Mouse (Mus musculus): ENCODE data around the gene Gm37240. TPM values are rescaled to one million over a fixed set of nuclear protein-coding genes. Genes with fewer than 3 reads are reported as not detected.

The Gm37240 gene
- polyA plus RNA-seq, 1 experiment from 2014 or later, result 1.1 TPM

GRCm38 (mm10) chr3:84681699-84682098 is 1205.6 kb downstream of the Gm37240 start:
- no peaks in the 10 kb centered on the region for H3K4me1 ChIP-seq
- H3K4me2 ChIP-seq (replicated peaks), result no peak overlapping the region
- H3K9ac ChIP-seq, result no peak overlapping the region
- WGBS, result 90% methylated on average over 8 of the region's 8 CpGs
- no peak overlapping the region for H3K4me3 ChIP-seq
- no peak for ATAC-seq (ENCODE audit: low FRiP score, low read depth)
- H3K27me3 ChIP-seq (replicated peaks), result no peaks in the 10 kb centered on the region
- no peak overlapping the region for H3K27ac ChIP-seq
- H3K9me3 ChIP-seq, result no peaks in the 10 kb centered on the region
- no peaks in the 10 kb centered on the region for H3K36me3 ChIP-seq

- Histone ChIP-seq H3K4me2 (replicated peaks) (no peak overlapping the region), H3K9me3 (no peaks in the 10 kb centered on the region), H3K9ac (no peak overlapping the region), H3K27me3 (replicated peaks) (no peaks in the 10 kb centered on the region), H3K4me3 (no peak overlapping the region), H3K27ac (no peak overlapping the region), H3K4me1 (no peaks in the 10 kb centered on the region), H3K36me3 (no peaks in the 10 kb centered on the region)
- no peak for ATAC-seq (ENCODE audit: low FRiP score, low read depth)
- WGBS, result 88% methylated on average over 7 of the region's 7 CpGs
Observed at GRCm38 (mm10) chr3:84680062-84680461, 1207.3 kb downstream of the Gm37240 start.

- no peak overlapping the region for H3K27ac ChIP-seq
- ATAC-seq (ENCODE audit: low FRiP score, low read depth), result no peak
- no peaks in the 10 kb centered on the region for H3K4me1 ChIP-seq
- no peaks in the 10 kb centered on the region for H3K9me3 ChIP-seq
- H3K4me3 ChIP-seq, result no peak overlapping the region
- H3K27me3 ChIP-seq (replicated peaks), result no peaks in the 10 kb centered on the region
- no peak overlapping the region for H3K4me2 ChIP-seq (replicated peaks)
- WGBS, result 96% methylated on average over 8 of the region's 8 CpGs
- H3K36me3 ChIP-seq, result no peaks in the 10 kb centered on the region
- H3K9ac ChIP-seq, result no peak overlapping the region
Observed at GRCm38 (mm10) chr3:84679542-84679941, 1207.8 kb downstream of the Gm37240 start.

- no peak for ATAC-seq (ENCODE audit: low FRiP score, low read depth)
- 84% methylated on average over 5 of the region's 5 CpGs for WGBS
- no peak overlapping the region for H3K27ac ChIP-seq
Observed at GRCm38 (mm10) chr3:84678891-84679290, 1208.4 kb downstream of the Gm37240 start.

GRCm38 (mm10) chr3:84675710-84676109 is 1211.6 kb downstream of the Gm37240 start:
- H3K4me3 ChIP-seq, result no peak overlapping the region
- 83% methylated on average over 5 of the region's 5 CpGs for WGBS
- no peak for ATAC-seq (ENCODE audit: low FRiP score, low read depth)

More at GRCm38 (mm10) chr3:84678891-84679290, 1208.4 kb downstream of the Gm37240 start:
- H3K4me1 ChIP-seq, result no peaks in the 10 kb centered on the region
- no peaks in the 10 kb centered on the region for H3K36me3 ChIP-seq
- no peak overlapping the region for H3K4me3 ChIP-seq
- H3K9me3 ChIP-seq, result no peaks in the 10 kb centered on the region
- no peak overlapping the region for H3K4me2 ChIP-seq (replicated peaks)
- no peaks in the 10 kb centered on the region for H3K27me3 ChIP-seq (replicated peaks)
- no peak overlapping the region for H3K9ac ChIP-seq

GRCm38 (mm10) chr3:84673552-84673951 is 1213.8 kb downstream of the Gm37240 start:
- WGBS, result 94% methylated on average over 6 of the region's 6 CpGs
- no peak for ATAC-seq (ENCODE audit: low FRiP score, low read depth)

More at GRCm38 (mm10) chr3:84675710-84676109, 1211.6 kb downstream of the Gm37240 start:
- Histone ChIP-seq H3K4me2 (replicated peaks) (no peak overlapping the region), H3K36me3 (no peaks in the 10 kb centered on the region), H3K27me3 (replicated peaks) (no peaks in the 10 kb centered on the region), H3K9me3 (no peaks in the 10 kb centered on the region), H3K9ac (no peak overlapping the region), H3K27ac (no peak overlapping the region), H3K4me1 (no peaks in the 10 kb centered on the region)

GRCm38 (mm10) chr3:84672136-84672535 is 1215.2 kb downstream of the Gm37240 start:
- no peak overlapping the region for H3K4me2 ChIP-seq (replicated peaks)
- no peaks in the 10 kb centered on the region for H3K36me3 ChIP-seq
- H3K27me3 ChIP-seq (replicated peaks), result 0 out of 2 replicates have a peak, but pooled peaks cover 4% of the 10 kb centered on the region
- H3K4me3 ChIP-seq, result no peak overlapping the region
- no peak overlapping the region for H3K9ac ChIP-seq
- ATAC-seq (ENCODE audit: low FRiP score, low read depth), result no peak
- H3K4me1 ChIP-seq, result no peaks in the 10 kb centered on the region
- 94% methylated on average over 12 of the region's 12 CpGs for WGBS
- no peaks in the 10 kb centered on the region for H3K9me3 ChIP-seq
- no peak overlapping the region for H3K27ac ChIP-seq

More at GRCm38 (mm10) chr3:84673552-84673951, 1213.8 kb downstream of the Gm37240 start:
- H3K27me3 ChIP-seq (replicated peaks), result no peaks in the 10 kb centered on the region
- H3K4me2 ChIP-seq (replicated peaks), result no peak overlapping the region
- no peak overlapping the region for H3K4me3 ChIP-seq
- H3K27ac ChIP-seq, result no peak overlapping the region
- H3K9ac ChIP-seq, result no peak overlapping the region
- H3K36me3 ChIP-seq, result no peaks in the 10 kb centered on the region
- no peaks in the 10 kb centered on the region for H3K4me1 ChIP-seq
- H3K9me3 ChIP-seq, result no peaks in the 10 kb centered on the region

- no peak for ATAC-seq (ENCODE audit: low FRiP score, low read depth)
- Histone ChIP-seq H3K4me1 (peaks cover 10% of the 10 kb centered on the region), H3K27me3 (replicated peaks) (peaks cover 19% of the 10 kb centered on the region), H3K9me3 (no peaks in the 10 kb centered on the region), H3K4me2 (replicated peaks) (no peak overlapping the region), H3K36me3 (no peaks in the 10 kb centered on the region), H3K27ac (no peak overlapping the region), H3K4me3 (no peak overlapping the region), H3K9ac (no peak overlapping the region)
- 83% methylated on average over 3 of the region's 3 CpGs for WGBS
Observed at GRCm38 (mm10) chr3:84668957-84669356, 1218.4 kb downstream of the Gm37240 start.

- Histone ChIP-seq H3K36me3 (no peaks in the 10 kb centered on the region), H3K27me3 (replicated peaks) (peaks cover 21% of the 10 kb centered on the region), H3K9ac (no peak overlapping the region), H3K4me3 (peak overlapping the region; percentile 14; the same call in 1 of the 2 replicates), H3K4me2 (replicated peaks) (peak overlapping the region; percentile 58), H3K27ac (no peak overlapping the region), H3K9me3 (no peaks in the 10 kb centered on the region), H3K4me1 (peaks cover 10% of the 10 kb centered on the region)
- WGBS, result 3% methylated on average over 21 of the region's 21 CpGs
- ATAC-seq (ENCODE audit: low FRiP score, low read depth), result peak; percentile 41; the same call in 1 of the 2 replicates
Observed at GRCm38 (mm10) chr3:84665255-84666073, 1221.9 kb downstream of the Gm37240 start.

- Histone ChIP-seq H3K9ac (no peak overlapping the region), H3K27me3 (replicated peaks) (peaks cover 21% of the 10 kb centered on the region), H3K27ac (no peak overlapping the region), H3K36me3 (no peaks in the 10 kb centered on the region), H3K4me2 (replicated peaks) (no peak overlapping the region), H3K9me3 (no peaks in the 10 kb centered on the region), H3K4me1 (peaks cover 10% of the 10 kb centered on the region), H3K4me3 (no peak overlapping the region)
- no peak for ATAC-seq (ENCODE audit: low FRiP score, low read depth)
- WGBS, result 73% methylated on average over 8 of the region's 8 CpGs
Observed at GRCm38 (mm10) chr3:84664686-84665085, 1222.6 kb downstream of the Gm37240 start.

GRCm38 (mm10) chr3:84663858-84664257 is 1223.5 kb downstream of the Gm37240 start:
- Histone ChIP-seq H3K9ac (no peak overlapping the region), H3K4me3 (no peak overlapping the region), H3K27ac (no peak overlapping the region), H3K4me2 (replicated peaks) (no peak overlapping the region), H3K27me3 (replicated peaks) (peaks cover 21% of the 10 kb centered on the region), H3K36me3 (no peaks in the 10 kb centered on the region), H3K4me1 (peaks cover 10% of the 10 kb centered on the region), H3K9me3 (no peaks in the 10 kb centered on the region)
- 87% methylated on average over 4 of the region's 4 CpGs for WGBS
- no peak for ATAC-seq (ENCODE audit: low FRiP score, low read depth)

GRCm38 (mm10) chr3:84663079-84663478 is 1224.2 kb downstream of the Gm37240 start:
- 86% methylated on average over 12 of the region's 12 CpGs for WGBS
- Histone ChIP-seq H3K9me3 (no peaks in the 10 kb centered on the region), H3K4me1 (peaks cover 10% of the 10 kb centered on the region), H3K4me2 (replicated peaks) (no peak overlapping the region), H3K27me3 (replicated peaks) (peaks cover 21% of the 10 kb centered on the region), H3K36me3 (no peaks in the 10 kb centered on the region), H3K27ac (no peak overlapping the region), H3K9ac (no peak overlapping the region), H3K4me3 (no peak overlapping the region)
- no peak for ATAC-seq (ENCODE audit: low FRiP score, low read depth)

Measured in neural tube, embryonic 12.5 days (tissue).